Mouse (Mus musculus) ovary, adult 18-20 months (tissue): ENCODE results near the gene Col6a2.

Source experiments
- DNase-seq: peaks from one replicate; pipeline ENCODE4 v3.0.0; 2022; ENCODE audit warnings: low spot score, mixed read lengths

Gene Col6a2

DNA sequence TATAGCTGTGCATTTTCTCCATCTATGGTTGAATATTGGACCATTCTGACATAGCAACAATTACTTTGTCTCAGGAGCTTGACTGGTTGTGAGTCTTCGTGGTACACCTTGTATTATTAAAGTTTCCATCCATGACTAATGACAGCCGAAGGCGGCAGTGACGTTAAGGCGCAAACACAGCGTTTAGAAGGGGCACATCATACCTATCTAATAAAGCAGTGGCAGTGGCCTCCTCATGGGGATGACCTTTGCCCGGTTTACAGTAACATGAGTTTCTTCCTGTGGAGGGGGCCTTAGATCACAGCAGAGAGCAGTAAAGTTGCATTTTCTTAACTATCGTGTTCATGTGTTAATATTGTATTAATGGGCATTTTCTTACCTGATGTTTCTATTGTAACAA lies 75.2 kb downstream of the Col6a2 start:
- DNase-seq, result no peak

DNA sequence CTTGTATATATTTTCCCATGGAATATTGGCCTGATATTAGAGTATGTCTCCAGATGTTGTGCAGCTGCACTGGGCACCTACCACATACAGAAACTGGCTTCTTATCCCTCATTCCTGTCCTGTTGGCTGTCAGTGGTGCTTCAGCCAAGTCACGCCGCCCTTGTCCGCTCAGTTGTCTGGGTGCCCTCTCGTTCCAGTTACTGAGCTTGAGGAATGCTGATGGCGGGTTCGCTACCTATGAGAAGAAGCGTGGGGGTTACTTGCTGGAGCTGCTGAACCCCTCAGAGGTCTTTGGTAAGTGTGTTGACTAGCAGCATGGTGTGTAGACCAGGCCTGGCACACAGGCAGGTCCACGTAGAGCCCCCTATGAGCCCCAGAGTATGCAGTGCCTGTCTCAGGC lies 76.9 kb downstream of the Col6a2 start:
- no peak for DNase-seq
